Mouse (Mus musculus) limb, embryonic 10.5 days (tissue): ENCODE data around the gene Alkbh1. TPM values are rescaled to one million over a fixed set of nuclear protein-coding genes. Genes with fewer than 3 reads are reported as not detected.

Experiments used
- DNase-seq: peaks from one replicate; pipeline ENCODE4 v3.0.0-alpha.2; 2017; ENCODE audit warnings: low spot score
- H3K27ac ChIP-seq: fragments of 300-500 bp; sonication (generic); 2 replicates; pipeline ENCODE4 v1.5.1; 2016; ENCODE audit warnings: mild to moderate bottlenecking
- H3K27me3 ChIP-seq: fragments of 300-500 bp; sonication (generic); 2 replicates; pipeline ENCODE4 v1.6.1; 2016; ENCODE audit warnings: low read depth, mild to moderate bottlenecking; ENCODE audit not compliant: poor library complexity, severe bottlenecking
- H3K36me3 ChIP-seq: fragments of 300-500 bp; sonication (generic); 2 replicates; pipeline ENCODE4 v1.6.1; 2016; ENCODE audit warnings: mild to moderate bottlenecking, moderate library complexity
- H3K4me1 ChIP-seq: fragments of 300-500 bp; sonication (generic); 2 replicates; pipeline ENCODE4 v1.6.1; 2016
- H3K4me3 ChIP-seq: fragments of 300-500 bp; sonication (generic); 2 replicates; pipeline ENCODE4 v1.5.1; 2016; ENCODE audit warnings: mild to moderate bottlenecking, moderate library complexity
- H3K9me3 ChIP-seq: fragments of 300-500 bp; sonication (generic); replicated peaks from 2 replicates; pipeline ENCODE4 v1.6.1; 2016; ENCODE audit warnings: mild to moderate bottlenecking
- WGBS: fragments of 180-500 bp; shearing (Covaris S2); methylation state at CpG from one replicate; pipeline ENCODE4 v1.1.7; 2016; 5-methylcytosine and 5-hydroxymethylcytosine counted together
- polyA plus RNA-seq: library from polyadenylated mRNA; unstranded; fragments of >200 nt; fragmentation: Nextera tagmentation; extraction: Ambion mirVana; gene quantifications from 2 replicates; pipeline ENCODE4 v1.2.1, GENCODE M21; 2016

Alkbh1 gene
- polyA plus RNA-seq, 1 experiment from 2014 or later, result 82.0 TPM

DNA sequence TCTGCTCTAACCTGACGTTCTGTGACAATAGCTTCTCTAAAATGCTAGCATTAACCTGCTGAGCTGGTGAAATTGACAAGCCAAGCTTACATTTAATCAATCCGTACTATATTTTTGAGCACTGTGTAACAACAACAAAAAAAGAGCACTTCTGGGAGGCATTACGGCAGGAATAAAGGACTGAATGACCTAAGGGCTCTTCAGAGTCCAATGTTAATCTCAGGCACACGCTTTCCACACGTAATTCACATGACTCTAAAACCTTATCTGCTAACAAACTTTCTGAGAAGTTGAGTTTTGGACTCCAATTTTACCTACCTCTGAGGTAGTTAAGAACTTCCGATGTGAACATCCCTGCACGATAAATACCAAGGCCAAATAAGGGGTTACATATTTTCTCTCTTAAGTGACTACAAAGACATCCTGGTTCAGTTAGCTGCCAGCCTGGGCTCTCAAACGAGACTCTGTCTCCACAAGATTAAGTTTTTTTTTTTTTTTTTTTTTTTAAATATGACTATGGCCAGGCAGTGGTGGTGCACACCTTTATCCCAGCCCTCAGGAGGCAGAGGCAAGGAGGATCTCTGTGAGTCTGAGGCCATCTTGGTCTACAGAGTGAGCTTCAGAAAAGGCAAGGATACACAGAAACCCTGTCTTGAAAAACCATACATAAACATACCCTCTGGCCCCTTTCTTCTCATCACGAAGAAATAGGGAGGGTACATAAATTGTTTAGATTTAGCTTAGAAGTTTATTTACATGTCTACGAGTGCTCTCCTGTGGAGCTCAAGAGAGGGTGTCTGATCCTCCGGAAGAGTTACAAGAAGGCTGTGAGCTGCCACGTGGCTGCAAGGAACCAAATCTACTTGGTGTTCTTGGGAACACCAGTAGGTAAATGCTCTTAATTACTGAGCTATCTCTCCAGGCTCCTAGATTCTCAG, 1.4 kb downstream of the Alkbh1 start:
- no peak for DNase-seq
- Histone ChIP-seq H3K27ac (peak overlapping the region; percentile 96), H3K4me3 (peak overlapping the region; percentile 86), H3K27me3 (no peaks in the 10 kb centered on the region), H3K9me3 (no peaks in the 10 kb centered on the region), H3K36me3 (peaks cover 62% of the 10 kb centered on the region), H3K4me1 (peaks cover 17% of the 10 kb centered on the region)
- WGBS, result 34% methylated on average over 12 of the region's 12 CpGs

DNA sequence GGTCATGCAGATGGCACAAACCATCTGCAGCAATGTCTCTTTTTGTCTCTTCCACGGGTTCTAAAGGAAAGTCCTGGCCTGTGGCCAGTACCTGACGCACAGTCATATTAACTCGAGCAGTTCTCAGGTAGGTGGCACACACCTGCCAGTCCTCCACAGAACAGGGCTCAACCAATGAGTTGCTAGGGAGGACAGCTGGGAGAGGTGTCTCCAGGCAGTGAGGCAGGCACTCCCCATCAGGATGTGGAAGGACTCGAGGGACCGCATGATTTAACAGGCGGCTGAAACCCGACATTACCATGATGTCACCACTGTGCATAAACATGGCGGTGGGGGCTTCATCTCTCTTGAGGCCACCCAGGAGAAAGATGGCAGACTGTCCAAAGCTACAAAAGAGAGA, 14.9 kb downstream of the Alkbh1 start:
- no peak overlapping the region for H3K4me3 ChIP-seq
- no peak overlapping the region for H3K27ac ChIP-seq
- DNase-seq, result no peak

DNA sequence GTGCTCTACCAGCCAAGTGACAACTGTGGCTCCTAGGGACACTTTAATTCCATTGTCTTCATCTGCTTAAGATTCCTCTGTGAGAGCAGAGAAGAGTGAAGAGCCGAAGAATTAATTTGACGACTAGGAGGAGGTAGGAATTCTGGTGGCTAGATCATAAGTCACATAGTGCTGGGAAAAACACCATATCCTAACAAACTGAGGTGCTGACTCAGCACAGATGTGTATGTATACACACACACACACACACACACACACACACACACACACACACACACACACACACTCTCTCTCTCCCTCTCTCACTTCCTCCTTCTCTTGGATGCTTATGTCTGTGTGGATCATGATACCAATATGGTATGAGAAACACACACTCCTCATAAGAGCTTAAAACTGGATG, 15.5 kb downstream of the Alkbh1 start:
- no peak overlapping the region for H3K27ac ChIP-seq
- no peaks in the 10 kb centered on the region for H3K27me3 ChIP-seq
- no peak for DNase-seq
- no peaks in the 10 kb centered on the region for H3K4me1 ChIP-seq
- no peak overlapping the region for H3K4me3 ChIP-seq
- no peaks in the 10 kb centered on the region for H3K9me3 ChIP-seq
- 88% methylated on average over 2 of the region's 2 CpGs for WGBS
- peaks cover 99% of the 10 kb centered on the region for H3K36me3 ChIP-seq

More for the DNA sequence above, 14.9 kb downstream of the Alkbh1 start:
- 87% methylated on average over 8 of the region's 8 CpGs for WGBS
- Histone ChIP-seq H3K27me3 (no peaks in the 10 kb centered on the region), H3K4me1 (no peaks in the 10 kb centered on the region), H3K9me3 (no peaks in the 10 kb centered on the region), H3K36me3 (peaks cover 99% of the 10 kb centered on the region)

DNA sequence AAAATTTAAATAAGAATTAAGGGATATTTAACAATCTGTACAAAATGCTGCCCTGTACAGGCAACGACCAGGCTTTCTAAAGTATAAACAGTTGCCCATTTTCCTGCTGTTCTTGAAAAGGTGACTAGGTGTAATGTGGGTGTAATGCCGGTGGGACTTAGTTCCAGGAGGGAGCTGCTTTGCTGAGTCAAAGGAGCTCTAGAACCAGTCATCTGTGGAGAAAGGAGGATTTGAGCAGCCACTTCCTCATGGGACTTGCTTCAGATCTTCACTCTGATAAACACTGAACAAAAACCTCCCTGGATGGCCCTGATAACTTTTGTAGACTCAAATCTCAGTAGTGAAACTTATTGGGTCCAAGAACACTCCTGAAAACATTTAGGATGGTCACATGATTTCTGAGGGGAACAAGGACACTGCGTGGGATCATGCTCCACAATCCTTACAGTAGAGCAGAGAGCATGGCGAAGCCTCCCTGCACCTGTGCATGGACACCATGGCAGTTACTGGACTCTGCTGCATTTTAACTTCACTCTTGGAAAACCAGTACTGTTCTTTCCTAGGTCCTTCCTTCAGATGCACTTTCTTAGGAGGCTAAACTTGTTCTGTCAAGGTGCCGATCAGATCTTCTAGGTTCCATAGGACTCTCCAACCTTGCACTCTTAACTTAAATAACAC, 17.3 kb downstream of the Alkbh1 start:
- Histone ChIP-seq H3K4me3 (no peak overlapping the region), H3K27me3 (no peaks in the 10 kb centered on the region), H3K4me1 (no peaks in the 10 kb centered on the region), H3K27ac (no peak overlapping the region), H3K36me3 (peaks cover 91% of the 10 kb centered on the region), H3K9me3 (no peaks in the 10 kb centered on the region)
- no peak for DNase-seq
- WGBS, result 96% methylated on average over 5 of the region's 5 CpGs

DNA sequence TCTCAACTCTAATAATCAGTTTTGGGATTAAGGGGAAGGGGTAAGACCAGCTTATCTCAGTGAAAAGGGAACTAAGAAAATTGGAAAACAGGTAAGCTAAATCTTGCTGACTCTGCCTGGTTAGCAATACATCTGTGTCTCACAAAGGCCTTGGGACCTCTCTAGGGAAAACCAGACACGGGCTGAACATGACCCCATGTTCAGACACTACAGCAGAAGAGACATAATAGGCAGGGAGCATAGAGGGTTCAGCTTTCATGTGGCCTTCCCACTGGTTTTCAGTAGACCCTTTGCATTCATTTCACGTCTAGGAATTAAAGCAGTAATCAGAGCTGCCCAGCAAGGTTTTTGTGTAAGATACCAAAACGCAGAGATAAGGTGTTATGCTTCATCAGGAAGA, 19.3 kb downstream of the Alkbh1 start:
- WGBS, result 45% methylated on average over 3 of the region's 3 CpGs
- H3K36me3 ChIP-seq, result peaks cover 72% of the 10 kb centered on the region
- DNase-seq, result no peak
- no peak overlapping the region for H3K4me3 ChIP-seq
- H3K27me3 ChIP-seq, result no peaks in the 10 kb centered on the region
- no peaks in the 10 kb centered on the region for H3K4me1 ChIP-seq
- H3K27ac ChIP-seq, result no peak overlapping the region
- no peaks in the 10 kb centered on the region for H3K9me3 ChIP-seq

DNA sequence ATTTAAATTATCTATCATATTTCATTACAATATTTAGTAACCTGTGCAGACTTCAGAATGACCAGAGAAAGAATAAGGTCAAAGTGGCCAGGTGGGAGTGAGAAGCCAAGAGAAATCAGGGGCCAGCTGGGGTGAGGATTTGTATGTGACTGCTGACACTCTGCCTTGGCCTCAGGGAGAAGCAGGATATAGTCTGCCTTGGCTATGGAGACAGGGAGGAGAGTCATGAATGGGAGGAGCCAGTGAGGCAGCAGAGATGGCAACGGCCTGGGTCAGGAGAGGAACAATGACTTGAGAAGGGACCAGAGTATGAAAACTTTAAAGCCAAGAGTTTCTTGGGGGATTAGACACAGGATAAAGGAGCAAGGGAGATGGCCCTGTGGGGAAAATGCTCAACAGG, 20.1 kb downstream of the Alkbh1 start:
- DNase-seq, result no peak
- H3K36me3 ChIP-seq, result peaks cover 63% of the 10 kb centered on the region
- H3K27me3 ChIP-seq, result no peaks in the 10 kb centered on the region
- no peaks in the 10 kb centered on the region for H3K9me3 ChIP-seq
- H3K4me1 ChIP-seq, result no peaks in the 10 kb centered on the region
- H3K4me3 ChIP-seq, result no peak overlapping the region
- H3K27ac ChIP-seq, result no peak overlapping the region
- WGBS, result 65% methylated on average over 1 of the region's 1 CpGs

DNA sequence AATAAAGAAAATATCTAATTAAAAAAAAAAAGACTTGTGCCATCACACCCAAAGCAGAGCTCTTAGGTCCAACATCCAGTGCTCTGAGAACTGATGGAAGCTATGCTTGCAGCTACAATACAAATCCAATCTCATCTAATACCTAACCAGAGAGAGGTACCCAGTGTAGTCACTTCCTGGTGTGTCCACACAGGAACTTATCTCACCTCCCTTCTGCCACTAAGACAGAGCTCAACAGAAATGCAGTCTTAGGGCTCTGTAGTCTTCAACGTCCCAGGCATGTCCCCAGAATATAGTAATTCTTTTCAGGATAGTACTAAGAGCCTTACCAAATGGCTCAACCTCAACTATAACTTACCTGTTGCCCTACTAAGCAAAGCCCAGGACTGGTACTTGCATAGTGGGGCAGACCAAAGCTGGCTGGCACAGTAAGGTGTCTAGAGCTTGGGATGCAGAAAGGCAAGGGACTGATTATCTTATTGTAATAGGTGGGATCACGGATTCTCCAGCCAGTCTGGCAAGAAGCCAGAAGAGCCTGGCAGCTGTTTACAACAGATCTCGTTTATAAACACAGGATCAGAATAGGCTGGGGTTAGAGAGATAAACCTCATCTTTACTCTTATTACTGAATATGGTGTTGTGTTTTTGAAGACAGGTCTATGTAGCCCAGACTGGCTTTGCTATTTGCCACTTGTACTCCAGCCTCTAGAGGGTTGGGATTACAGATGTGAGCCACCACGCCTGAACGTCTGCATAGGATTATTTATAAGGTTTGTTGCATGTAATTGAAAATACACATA, 21.9 kb downstream of the Alkbh1 start:
- Histone ChIP-seq H3K4me1 (no peaks in the 10 kb centered on the region), H3K36me3 (peaks cover 46% of the 10 kb centered on the region), H3K4me3 (no peak overlapping the region), H3K9me3 (no peaks in the 10 kb centered on the region), H3K27ac (no peak overlapping the region), H3K27me3 (no peaks in the 10 kb centered on the region)
- 88% methylated on average over 5 of the region's 5 CpGs for WGBS
- DNase-seq, result no peak

DNA sequence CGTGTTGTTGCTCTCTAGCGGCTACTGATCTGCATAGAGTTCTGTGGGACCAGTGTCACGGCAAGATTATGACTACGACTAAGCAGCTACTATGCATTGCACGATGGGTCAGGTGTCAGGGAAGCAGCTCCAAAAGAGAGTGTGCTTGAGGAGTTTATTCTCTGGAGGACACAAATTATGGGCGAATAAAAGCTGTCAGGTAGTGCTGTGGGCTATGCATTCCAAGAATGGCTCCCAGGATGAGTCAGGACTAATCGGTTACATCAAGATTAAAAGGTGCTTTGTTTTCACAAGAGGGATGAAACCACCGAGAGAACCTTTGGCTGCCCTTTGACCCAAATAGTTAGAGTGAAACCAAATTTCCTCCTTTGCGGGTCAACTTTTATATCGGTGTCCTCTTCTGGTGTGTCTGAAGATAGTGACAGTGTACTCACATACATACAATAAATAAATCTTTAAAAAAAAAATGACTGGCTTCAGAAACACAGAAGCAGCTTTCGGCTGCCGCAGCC, 23.8 kb downstream of the Alkbh1 start:
- no peaks in the 10 kb centered on the region for H3K9me3 ChIP-seq

DNA sequence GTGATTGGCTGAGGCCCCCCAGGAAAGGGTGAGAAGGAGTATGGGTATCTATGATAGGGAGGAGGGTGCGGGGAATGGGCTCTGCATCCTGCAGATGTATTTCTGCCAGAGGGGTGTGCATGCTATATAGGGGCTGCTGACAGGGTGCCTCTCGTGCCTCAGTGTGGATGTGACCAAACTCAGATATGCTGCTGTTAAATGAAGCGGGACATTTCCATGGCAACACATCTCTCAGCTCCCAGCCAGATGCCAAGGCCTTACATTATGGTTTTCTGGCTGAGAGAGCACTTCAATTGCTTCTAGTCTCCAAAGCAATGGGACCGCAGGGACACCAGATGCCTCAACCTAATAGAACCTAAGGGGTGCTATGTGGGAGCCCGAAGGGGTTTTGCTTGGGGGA, 24.9 kb downstream of the Alkbh1 start:
- 88% methylated on average over 5 of the region's 5 CpGs for WGBS
- no peak overlapping the region for H3K4me3 ChIP-seq
- DNase-seq, result no peak
- H3K9me3 ChIP-seq, result no peaks in the 10 kb centered on the region
- H3K27me3 ChIP-seq, result no peaks in the 10 kb centered on the region
- no peaks in the 10 kb centered on the region for H3K4me1 ChIP-seq
- peaks cover 16% of the 10 kb centered on the region for H3K36me3 ChIP-seq
- H3K27ac ChIP-seq, result no peak overlapping the region

More for the DNA sequence above, 23.8 kb downstream of the Alkbh1 start:
- Histone ChIP-seq H3K36me3 (peaks cover 27% of the 10 kb centered on the region), H3K27me3 (no peaks in the 10 kb centered on the region), H3K4me1 (no peaks in the 10 kb centered on the region), H3K4me3 (no peak overlapping the region), H3K27ac (no peak overlapping the region)
- DNase-seq, result no peak
- WGBS, result 86% methylated on average over 12 of the region's 12 CpGs

DNA sequence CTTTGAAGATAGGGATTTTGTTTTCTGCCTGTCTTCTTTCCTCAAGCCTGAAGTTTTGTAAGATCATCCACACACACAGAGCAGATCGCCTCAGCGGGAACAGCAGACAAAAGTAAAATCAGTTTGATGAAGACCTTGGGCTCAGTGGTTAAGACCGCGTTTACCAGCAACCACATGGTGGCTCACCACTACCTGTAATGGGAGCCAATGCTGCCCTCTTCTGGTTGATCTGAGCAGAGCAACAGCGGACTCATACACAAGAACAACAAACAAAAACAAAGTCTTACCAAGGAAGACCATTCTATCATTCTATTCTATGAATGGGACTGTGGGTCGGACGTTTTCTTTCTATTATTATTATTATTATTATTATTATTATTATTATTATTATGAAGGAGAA, 27.1 kb downstream of the Alkbh1 start:
- WGBS, result 32% methylated on average over 7 of the region's 7 CpGs
- DNase-seq, result peak; percentile 69
- Histone ChIP-seq H3K27me3 (no peaks in the 10 kb centered on the region), H3K4me1 (no peaks in the 10 kb centered on the region), H3K4me3 (no peak overlapping the region), H3K27ac (no peak overlapping the region), H3K9me3 (no peaks in the 10 kb centered on the region), H3K36me3 (no peaks in the 10 kb centered on the region)

DNA sequence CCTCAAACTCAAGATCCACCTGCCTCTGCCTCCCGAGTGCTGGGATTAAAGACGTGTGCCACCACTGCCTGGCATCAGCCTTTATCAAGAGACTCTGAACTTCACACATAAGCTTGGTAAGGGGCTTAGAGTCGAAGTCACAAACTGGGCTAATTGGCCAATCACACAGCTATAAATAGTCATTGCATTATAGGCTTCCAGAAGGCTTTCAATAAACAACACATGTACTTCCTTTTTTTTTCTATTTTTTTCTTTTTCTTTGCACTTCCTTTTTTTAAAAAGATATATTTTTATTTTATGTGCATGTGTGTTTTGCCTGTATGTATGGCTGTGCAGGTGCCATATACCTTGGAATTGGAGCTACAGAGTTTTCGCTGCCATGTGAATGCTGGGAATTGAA, 28.5 kb downstream of the Alkbh1 start:
- Histone ChIP-seq H3K4me1 (peaks cover 3% of the 10 kb centered on the region), H3K27me3 (no peaks in the 10 kb centered on the region), H3K27ac (no peak overlapping the region), H3K4me3 (no peak overlapping the region), H3K9me3 (no peaks in the 10 kb centered on the region), H3K36me3 (no peaks in the 10 kb centered on the region)
- DNase-seq, result no peak
- 80% methylated on average over 4 of the region's 4 CpGs for WGBS

DNA sequence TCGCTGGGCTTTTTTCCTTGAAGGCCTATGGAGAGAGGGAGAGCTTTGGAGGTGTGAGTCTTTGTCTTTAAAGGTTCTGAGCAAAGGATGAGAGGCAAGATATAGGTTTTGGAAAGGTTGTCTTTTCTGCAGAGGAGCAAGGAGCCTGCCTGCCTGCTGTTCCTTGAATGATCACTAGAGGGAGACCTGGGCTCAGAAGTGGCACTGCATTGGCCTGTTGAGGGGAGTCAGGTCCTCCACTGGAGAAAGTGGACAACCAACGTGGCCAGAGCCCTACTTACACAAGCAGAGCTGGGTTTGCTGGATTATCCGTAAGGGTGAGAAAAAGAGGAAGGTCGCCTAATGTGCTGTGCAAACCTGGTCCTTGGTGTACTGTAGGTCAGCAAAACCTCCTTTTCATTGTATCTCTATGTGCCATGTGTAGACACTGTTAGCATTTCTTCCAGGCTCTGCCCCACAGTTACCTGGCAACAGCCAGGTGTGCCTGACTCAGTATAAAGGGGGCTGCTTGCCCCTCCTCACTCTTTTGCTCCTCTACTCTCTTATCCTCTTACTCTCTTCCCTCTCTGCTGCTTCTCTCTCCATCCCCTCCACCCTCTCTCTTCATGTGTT, 30.5 kb downstream of the Alkbh1 start:
- Histone ChIP-seq H3K4me3 (no peak overlapping the region), H3K4me1 (peaks cover 3% of the 10 kb centered on the region), H3K27me3 (no peaks in the 10 kb centered on the region), H3K36me3 (no peaks in the 10 kb centered on the region), H3K9me3 (no peaks in the 10 kb centered on the region), H3K27ac (no peak overlapping the region)
- WGBS, result 27% methylated on average over 4 of the region's 4 CpGs
- peak; percentile 76 for DNase-seq
